ENCODE assay signal across 8 mouse cellular contexts in the genomic region with DNA sequence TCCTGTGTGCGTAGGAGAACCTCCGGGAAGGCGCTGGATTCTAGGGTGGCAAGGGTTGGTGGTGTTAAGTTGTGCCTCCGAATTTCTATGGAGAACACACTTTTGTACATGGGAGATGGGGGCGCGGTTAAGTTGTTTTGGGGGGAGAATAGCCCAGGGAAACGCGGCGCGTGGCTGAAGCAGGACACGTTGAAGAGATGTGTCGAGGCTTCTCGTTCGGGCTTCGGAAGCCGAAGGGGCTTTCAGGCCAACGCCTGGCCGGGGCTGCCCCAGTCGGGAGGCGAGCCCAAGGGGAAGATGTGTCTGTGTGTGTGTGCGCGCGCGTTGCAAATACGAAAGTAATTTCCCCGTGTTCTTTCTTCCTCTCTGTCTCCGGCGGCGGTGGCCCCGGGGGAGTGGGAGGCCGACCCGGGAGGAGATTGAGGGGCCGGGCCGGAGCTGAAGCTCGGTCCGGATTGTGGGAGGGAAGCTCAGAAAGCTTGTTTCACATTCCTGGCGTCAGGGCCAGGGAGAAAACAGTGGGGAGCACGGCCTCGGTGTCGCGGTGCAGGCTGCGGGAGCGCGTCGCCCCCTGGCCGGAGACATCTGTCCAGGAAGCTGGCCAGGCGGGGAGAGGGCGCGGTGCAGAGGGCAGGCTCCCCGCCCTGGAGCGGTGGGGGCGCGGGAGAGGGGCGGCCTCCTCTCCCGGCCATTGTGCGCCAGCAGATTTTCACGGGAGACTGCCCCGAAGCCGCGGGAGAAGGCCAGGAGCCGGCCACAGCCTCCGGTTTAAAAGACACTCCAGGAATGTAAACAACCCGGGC. TPM values are rescaled to one million over a fixed set of nuclear protein-coding genes. Genes with fewer than 3 reads are reported as not detected.
DNase-seq lines count a peak whose midpoint lies in the region; ATAC-seq and TF ChIP-seq lines count a peak whose summit lies in the region.

No protein-coding gene starts in this region.

- ATAC-seq in megakaryocyte progenitor cell, adult 5-6 weeks (replicated peaks; ENCODE audit: poor library complexity), result peak; percentile 6; the same call in 1 of the 2 replicates

- peak; percentile 74 for DNase-seq in CD4-positive helper T cell, adult 2 months (ENCODE audit: low read depth, low spot score)
- peak; percentile 66 to 72 for DNase-seq in adrenal gland, adult 18-20 months (ENCODE audit: low spot score in 2 of 2)
- peak; percentile 82 to 83 for DNase-seq in heart, postnatal 10 days
- DNase-seq in kidney, postnatal 36 days, result peak; percentile 81 to 86
- peak in 1 of 2 experiments; percentile 74 for DNase-seq in spleen, adult 2 months (ENCODE audit: low read depth in 1 of 2, low spot score in 2 of 2)
- DNase-seq in layer of hippocampus, adult 9-10 months (ENCODE audit: low spot score), result no peak

- TF ChIP-seq POLR2A in embryonic fibroblast, embryonic 13.5 days (IDR thresholded peaks at IDR 0.05; ENCODE audit: low read depth, low read length), result peak; percentile 62
- TF ChIP-seq POLR2A in spleen, adult 2 months (IDR thresholded peaks at IDR 0.05; ENCODE audit: low read depth, low read length), result no peak

- H3K27me3 ChIP-seq in spleen, adult 2 months (ENCODE audit: control insufficient read depth, insufficient read depth, low read length), result no peaks in the 10 kb centered on the region

- intact Hi-C loops in heart, postnatal 10 days (cut with DNase I), result loop anchor here (1.0 to 5.0 kb wide), 8 partner anchors 21 to 958 kb away; no protein-coding TSS in a partner anchor

- peak overlapping the region; percentile 96 for H3K27ac ChIP-seq in embryonic fibroblast, embryonic 13.5 days (ENCODE audit: insufficient read depth, low read length)
- H3K27ac ChIP-seq in spleen, adult 2 months (ENCODE audit: insufficient read depth, low read length), result peak overlapping the region; percentile 93

- no peaks in the 10 kb centered on the region for H3K36me3 ChIP-seq in spleen, adult 2 months (ENCODE audit: control insufficient read depth, insufficient read depth, low read length)

- TF ChIP-seq CTCF in embryonic fibroblast, embryonic 13.5 days (IDR thresholded peaks at IDR 0.05; ENCODE audit: borderline replicate concordance, insufficient read depth, low read length), result 0 out of 2 replicates have a peak, but pooled peaks have one; percentile 18
- TF ChIP-seq CTCF in spleen, adult 2 months (IDR thresholded peaks at IDR 0.05; ENCODE audit: extremely low read depth, insufficient read depth, insufficient read length, insufficient replicate concordance), result no peak

- H3K4me1 ChIP-seq in embryonic fibroblast, embryonic 13.5 days (ENCODE audit: control insufficient read depth, insufficient read depth, low read length), result peaks cover 22% of the 10 kb centered on the region
- H3K4me1 ChIP-seq in spleen, adult 2 months (ENCODE audit: control insufficient read depth, insufficient read depth, insufficient read length), result peaks cover 31% of the 10 kb centered on the region; the same call in 1 of the 2 replicates

- under 1% methylated on average over 63 of the region's 63 CpGs for WGBS in spleen, adult 2 months

- peak overlapping the region; percentile 87 for H3K4me3 ChIP-seq in embryonic fibroblast, embryonic 13.5 days (ENCODE audit: insufficient read depth, low read length)
- peak overlapping the region; percentile 92 for H3K4me3 ChIP-seq in spleen, adult 2 months (ENCODE audit: extremely low read depth, insufficient read depth, insufficient read length)

RNA-seq across cellular contexts. Expression of a gene that starts 1.2 kb away (rescaled TPM):
- total RNA-seq in adrenal gland, adult 18-20 months (2021), result 100 to 1,000 TPM in 1 of 2 experiments, 10 to 100 TPM in 1; 89.1 to 116 TPM
- polyA plus RNA-seq in embryonic fibroblast, embryonic 13.5 days (2011; ENCODE audit: insufficient read length, low read depth, missing spikeins), result 61.9 and 73.9 TPM in 2 replicates
- total RNA-seq in heart, postnatal 10 days (2021), result 10 to 100 TPM; 70.9 to 72.0 TPM
- 70.0 and 79.1 TPM in 2 replicates for total RNA-seq in megakaryocyte progenitor cell, adult 5-6 weeks (2015)
- 8.2 and 9.3 TPM in 2 replicates for total RNA-seq in megakaryocyte progenitor cell, adult 5-6 weeks (2017)
- 48.1 and 48.5 TPM in 2 replicates for polyA plus RNA-seq in spleen, adult 2 months (2012; rRNA removed)
